Mouse (Mus musculus): Measurements from ENCODE around the gene Nanos3. TPM values are rescaled to one million over a fixed set of nuclear protein-coding genes. Genes with fewer than 3 reads are reported as not detected.

Nanos3 gene
- total RNA-seq, 2 experiments from 2014 or later, result 2.6 to 5.0 TPM

DNA sequence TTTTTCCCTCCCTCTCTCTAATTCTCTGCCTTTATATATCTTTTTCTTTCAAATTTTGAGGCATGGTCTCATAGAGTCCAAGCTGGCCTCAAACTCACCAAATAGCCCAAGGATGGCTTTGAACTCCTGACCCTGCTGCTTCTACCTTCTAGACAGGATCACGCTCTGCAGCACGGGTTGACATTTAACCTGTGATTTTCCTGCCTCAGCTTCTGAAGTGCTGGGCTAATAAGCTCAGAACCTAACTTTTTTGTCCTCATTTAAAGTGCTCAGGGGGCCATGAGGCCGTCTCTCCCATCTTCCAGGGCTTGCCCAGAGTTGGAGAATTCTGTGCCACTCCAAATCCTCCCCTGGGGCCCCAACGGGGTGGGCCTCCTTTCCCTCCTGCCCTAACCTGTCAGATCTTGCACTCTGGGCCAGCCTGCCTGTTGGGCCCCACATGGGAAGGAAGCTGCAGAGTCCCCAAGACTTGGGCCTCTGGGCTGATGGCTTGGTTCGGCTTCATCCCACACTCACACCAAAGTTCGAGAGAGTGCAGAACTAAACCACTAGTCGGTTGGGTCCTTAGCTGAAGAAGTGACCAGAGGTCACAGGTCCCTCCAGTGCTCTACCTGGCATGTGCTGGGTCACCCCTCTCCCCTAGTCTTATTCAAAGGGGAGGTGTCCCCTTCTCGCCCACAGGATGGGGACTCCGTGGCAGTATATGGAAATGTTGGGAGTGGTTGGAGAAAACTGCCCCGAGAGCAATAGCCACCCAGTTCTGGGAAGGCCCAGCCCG, 14.5 kb upstream of the Nanos3 start:
- no peak overlapping the region for H3K4me3 ChIP-seq
- no peak for TF ChIP-seq CTCF (conservative IDR thresholded peaks at IDR 0.05)
- peak overlapping the region; percentile 98; the same call in 1 of the 2 replicates for H3K27ac ChIP-seq
- DNase-seq (ENCODE audit: low spot score in 2 of 2), result no peak

- H3K27ac ChIP-seq, result peak overlapping the region; percentile 82
- no peak for TF ChIP-seq CTCF (conservative IDR thresholded peaks at IDR 0.05)
- H3K4me3 ChIP-seq, result no peak overlapping the region
- DNase-seq (ENCODE audit: low spot score in 2 of 2), result no peak
Measured at GRCm38 (mm10) chr8:84198871-84199270, 13.9 kb upstream of the Nanos3 start.

- DNase-seq (ENCODE audit: low spot score in 2 of 2), result peak; percentile 75 to 88
- Histone ChIP-seq H3K4me3 (peak overlapping the region; percentile 59), H3K27ac (peak overlapping the region; percentile 82)
- no peak for TF ChIP-seq CTCF (conservative IDR thresholded peaks at IDR 0.05)
Measured at GRCm38 (mm10) chr8:84197922-84198774, 13.1 kb upstream of the Nanos3 start.

- TF ChIP-seq CTCF (conservative IDR thresholded peaks at IDR 0.05), result no peak
- Histone ChIP-seq H3K27ac (peak overlapping the region; percentile 82), H3K4me3 (peak overlapping the region; percentile 59)
- peak; percentile 70 to 71 for DNase-seq (ENCODE audit: low spot score in 2 of 2)
Measured at GRCm38 (mm10) chr8:84197141-84197921, 12.3 kb upstream of the Nanos3 start.

DNA sequence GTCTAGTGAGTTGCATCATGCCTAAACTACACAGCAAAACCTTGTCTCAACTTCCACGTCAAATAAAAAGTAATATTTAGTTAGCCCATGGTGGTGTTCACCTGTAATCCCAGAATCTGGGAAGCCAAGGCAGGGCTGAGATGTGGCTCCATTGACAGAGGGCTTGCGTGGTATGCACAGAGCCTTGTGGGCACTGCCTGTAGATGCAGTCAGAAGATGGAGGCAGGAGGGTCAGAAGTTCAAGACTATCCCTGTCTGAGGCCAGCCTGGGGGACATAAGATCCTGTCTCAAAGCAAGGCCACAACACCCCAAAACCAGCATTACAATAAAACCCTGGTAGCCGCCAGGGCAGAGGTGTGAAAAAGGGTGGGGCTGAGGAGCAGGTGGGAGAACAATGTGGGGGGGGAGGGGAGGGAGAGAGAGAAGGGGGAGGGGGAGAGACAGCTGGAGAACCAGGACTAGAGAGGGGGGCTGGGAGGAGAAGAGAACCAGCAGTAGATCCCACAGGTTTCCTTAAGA, 9.3 kb upstream of the Nanos3 start:
- no peak for TF ChIP-seq CTCF (conservative IDR thresholded peaks at IDR 0.05)
- no peak for DNase-seq (ENCODE audit: low spot score in 2 of 2)
- Histone ChIP-seq H3K27ac (no peak overlapping the region), H3K4me3 (no peak overlapping the region)

GRCm38 (mm10) chr8:84193566-84193965, 8.5 kb upstream of the Nanos3 start:
- peak; percentile 65 for TF ChIP-seq CTCF (conservative IDR thresholded peaks at IDR 0.05)
- DNase-seq (ENCODE audit: low spot score in 2 of 2), result no peak
- H3K4me3 ChIP-seq, result no peak overlapping the region
- H3K27ac ChIP-seq, result no peak overlapping the region

- no peak for TF ChIP-seq CTCF (conservative IDR thresholded peaks at IDR 0.05)
- Histone ChIP-seq H3K27ac (no peak overlapping the region), H3K4me3 (no peak overlapping the region)
- DNase-seq (ENCODE audit: low spot score in 2 of 2), result no peak
Measured at GRCm38 (mm10) chr8:84193161-84193560, 8.1 kb upstream of the Nanos3 start.

GRCm38 (mm10) chr8:84192555-84192954, 7.5 kb upstream of the Nanos3 start:
- Histone ChIP-seq H3K4me3 (peak overlapping the region; percentile 42), H3K27ac (peak overlapping the region; percentile 88)
- TF ChIP-seq CTCF (conservative IDR thresholded peaks at IDR 0.05), result no peak
- DNase-seq (ENCODE audit: low spot score in 2 of 2), result peak in 1 of 2 experiments; percentile 67

GRCm38 (mm10) chr8:84192023-84192422, 7.0 kb upstream of the Nanos3 start:
- peak overlapping the region; percentile 42 for H3K4me3 ChIP-seq
- peak overlapping the region; percentile 88 for H3K27ac ChIP-seq
- TF ChIP-seq CTCF (conservative IDR thresholded peaks at IDR 0.05), result no peak
- DNase-seq (ENCODE audit: low spot score in 2 of 2), result no peak

DNA sequence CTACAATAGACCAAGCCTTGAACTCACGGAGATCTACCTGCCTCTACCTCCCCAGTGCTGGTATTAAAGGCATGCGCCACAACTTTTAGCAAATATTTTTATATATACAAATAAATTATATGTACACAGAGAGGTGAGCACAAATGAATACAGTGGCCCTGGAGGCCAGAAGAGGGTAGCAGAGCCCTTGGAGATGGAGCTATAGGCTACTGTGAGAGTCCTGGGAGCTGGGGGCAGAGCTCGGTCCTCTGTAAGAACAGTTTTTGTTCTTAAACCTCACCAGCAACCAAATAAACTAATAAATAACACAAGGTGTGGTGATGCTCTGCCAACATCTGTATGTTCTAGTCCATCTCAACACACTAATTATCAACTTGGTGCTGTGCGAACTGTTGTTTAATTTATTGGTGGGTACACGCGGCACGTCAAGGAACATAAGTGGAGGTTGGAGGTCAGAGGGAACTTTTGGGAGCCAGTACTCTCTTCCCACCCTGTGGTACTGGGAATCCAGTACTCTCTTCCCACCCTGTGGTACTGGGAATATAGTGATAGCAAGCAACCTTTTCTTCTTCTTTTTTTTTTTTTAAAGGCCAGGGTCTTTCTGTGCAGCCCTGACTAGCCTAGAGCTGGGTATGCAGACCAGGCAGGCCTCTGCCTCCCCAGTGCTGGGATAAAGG, 5.3 kb upstream of the Nanos3 start:
- Histone ChIP-seq H3K4me3 (no peak overlapping the region), H3K27ac (no peak overlapping the region)
- peak; percentile 66 for TF ChIP-seq CTCF (conservative IDR thresholded peaks at IDR 0.05)
- DNase-seq (ENCODE audit: low spot score in 2 of 2), result no peak

DNA sequence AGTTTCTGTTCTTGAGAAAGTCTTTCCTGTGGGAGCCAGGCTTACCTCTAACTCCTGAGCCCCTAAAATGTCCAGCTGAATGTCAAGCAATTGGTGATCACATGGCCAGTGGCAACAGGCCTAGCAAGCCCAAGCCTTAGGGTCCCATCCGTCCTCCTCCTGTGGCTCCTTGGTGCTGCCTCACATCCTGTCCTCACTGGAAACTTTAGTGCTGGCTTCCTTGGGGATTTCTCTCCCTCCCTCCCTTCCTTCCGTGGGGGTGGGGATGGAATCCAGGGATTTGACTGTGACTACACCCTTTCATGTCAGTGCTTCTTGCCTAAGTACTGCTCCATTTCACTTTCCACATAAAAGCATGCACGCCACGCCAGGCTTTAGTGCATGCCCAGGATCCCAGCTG, 4.6 kb upstream of the Nanos3 start:
- TF ChIP-seq CTCF (conservative IDR thresholded peaks at IDR 0.05), result no peak
- DNase-seq (ENCODE audit: low spot score in 2 of 2), result no peak
- H3K4me3 ChIP-seq, result no peak overlapping the region
- no peak overlapping the region for H3K27ac ChIP-seq

DNA sequence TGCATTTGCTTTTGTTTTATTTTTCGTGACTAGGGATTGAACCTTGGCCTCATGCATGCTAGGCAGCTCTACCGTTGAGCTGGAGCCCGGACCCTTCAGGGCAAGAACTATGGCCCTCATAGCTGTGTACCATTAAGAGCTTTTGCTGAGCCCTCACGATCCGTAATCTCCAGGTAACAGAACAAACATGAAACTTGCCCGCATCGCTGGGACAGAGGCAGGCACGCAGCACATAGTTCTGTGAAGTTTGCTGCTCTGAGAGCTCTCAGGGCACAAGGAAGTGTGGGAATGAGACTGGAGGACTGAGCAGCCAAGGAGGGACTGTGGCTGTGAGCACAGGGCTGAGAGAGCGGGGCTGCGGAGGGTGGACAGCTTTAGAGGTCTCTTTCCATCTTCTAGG, 3.7 kb upstream of the Nanos3 start:
- no peak overlapping the region for H3K4me3 ChIP-seq
- no peak overlapping the region for H3K27ac ChIP-seq

More for the DNA sequence above, 3.7 kb upstream of the Nanos3 start:
- TF ChIP-seq CTCF (conservative IDR thresholded peaks at IDR 0.05), result no peak
- no peak for DNase-seq (ENCODE audit: low spot score in 2 of 2)

Data from layer of hippocampus, adult 2 months (tissue).